26 mouse cellular contexts compared by ENCODE assay signal in the genomic region with DNA sequence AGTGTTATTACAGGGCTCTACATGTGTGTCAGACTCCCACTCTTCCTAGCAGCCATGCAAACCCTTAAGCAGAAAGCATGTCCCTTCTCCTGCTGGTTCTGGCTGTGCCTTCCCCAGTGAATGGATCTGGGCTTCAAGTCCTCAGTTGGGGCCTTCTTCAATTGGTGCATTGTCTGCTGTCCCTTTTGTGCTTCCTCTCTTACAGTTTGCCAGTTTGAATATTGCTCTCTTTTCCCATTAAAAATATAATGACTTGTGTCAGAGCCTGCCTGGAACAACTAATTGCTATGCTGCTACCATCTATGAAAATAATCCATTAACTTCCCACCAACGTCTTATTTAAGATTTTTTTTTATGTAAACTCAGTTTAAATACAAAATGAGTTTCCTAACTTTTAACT.
"Had no signal": no experiment of that assay in that cellular context is flagged by ENCODE, and none has a peak within 500 bp of the region (broad histone marks: within the 10 kb centered on the region; RNA-seq: fewer than 3 reads in every experiment).

No protein-coding gene starts in this region.

- H3K4me1 ChIP-seq: embryonic facial prominence, embryonic 10.5 days; embryonic facial prominence, embryonic 12.5 days; embryonic facial prominence, embryonic 13.5 days; embryonic facial prominence, embryonic 15.5 days; forebrain, embryonic 10.5 days; forebrain, embryonic 12.5 days; forebrain, embryonic 13.5 days; forebrain, embryonic 15.5 days; heart, embryonic 10.5 days had no signal

- H3K4me2 ChIP-seq: embryonic facial prominence, embryonic 12.5 days; embryonic facial prominence, embryonic 13.5 days; embryonic facial prominence, embryonic 15.5 days; forebrain, embryonic 12.5 days; forebrain, embryonic 13.5 days; forebrain, embryonic 15.5 days had no signal

- H3K4me3 ChIP-seq: embryonic facial prominence, embryonic 10.5 days; embryonic facial prominence, embryonic 12.5 days; embryonic facial prominence, embryonic 13.5 days; embryonic facial prominence, embryonic 15.5 days; erythroblast, embryonic 14.5 days; forebrain, embryonic 10.5 days; forebrain, embryonic 12.5 days; forebrain, embryonic 13.5 days; forebrain, embryonic 15.5 days; gastrocnemius, adult 2 months; heart, adult 2 months; heart, embryonic 10.5 days had no signal

- DNase-seq: cerebellum, adult 8-10 months; cerebellum, adult 9-11 months; cerebellum, postnatal 10 days; cerebellum, postnatal 25 days; cerebellum, postnatal 36 days; embryo, embryonic 11 days; forebrain, postnatal 0 days; gastrocnemius, adult 2 months; gastrocnemius, postnatal 10 days; gastrocnemius, postnatal 14 days; gastrocnemius, postnatal 25 days; gastrocnemius, postnatal 36 days; heart, adult 11 months; heart, adult 18-20 months; heart, adult 2 months had no signal

- H3K36me3 ChIP-seq: embryonic facial prominence, embryonic 10.5 days; embryonic facial prominence, embryonic 12.5 days; embryonic facial prominence, embryonic 13.5 days; embryonic facial prominence, embryonic 15.5 days; forebrain, embryonic 10.5 days; forebrain, embryonic 12.5 days; forebrain, embryonic 15.5 days; heart, embryonic 10.5 days had no signal

- H3K9me3 ChIP-seq: embryonic facial prominence, embryonic 10.5 days; embryonic facial prominence, embryonic 12.5 days; embryonic facial prominence, embryonic 13.5 days; embryonic facial prominence, embryonic 15.5 days; forebrain, embryonic 10.5 days; forebrain, embryonic 12.5 days; forebrain, embryonic 13.5 days; forebrain, embryonic 15.5 days; heart, embryonic 10.5 days had no signal

- H3K27me3 ChIP-seq: embryonic facial prominence, embryonic 12.5 days; embryonic facial prominence, embryonic 13.5 days; embryonic facial prominence, embryonic 15.5 days; forebrain, embryonic 12.5 days; forebrain, embryonic 13.5 days; forebrain, embryonic 15.5 days had no signal

- ATAC-seq: forebrain, embryonic 13.5 days; forebrain, embryonic 14.5 days; forebrain, embryonic 15.5 days; forebrain, postnatal 0 days had no signal

- H3K27ac ChIP-seq: embryonic facial prominence, embryonic 10.5 days; embryonic facial prominence, embryonic 12.5 days; embryonic facial prominence, embryonic 13.5 days; embryonic facial prominence, embryonic 15.5 days; forebrain, embryonic 10.5 days; forebrain, embryonic 12.5 days; forebrain, embryonic 13.5 days; forebrain, embryonic 15.5 days; gastrocnemius, adult 2 months; heart, adult 2 months; heart, embryonic 10.5 days had no signal

- H3K9ac ChIP-seq: embryonic facial prominence, embryonic 12.5 days; embryonic facial prominence, embryonic 13.5 days; embryonic facial prominence, embryonic 15.5 days; forebrain, embryonic 12.5 days; forebrain, embryonic 13.5 days; forebrain, embryonic 15.5 days; forebrain, postnatal 0 days had no signal
